Mouse (Mus musculus): ENCODE results near the gene Pbx1. TPM values are rescaled to one million over a fixed set of nuclear protein-coding genes. Genes with fewer than 3 reads are reported as not detected.
"Not testable (repeated sequence)": the region's sequence is repeated elsewhere in the genome, so short reads cannot be mapped to it uniquely, and the experiment has no call there.

Pbx1 gene
- 34.4 and 37.0 TPM in 2 replicates for polyA plus RNA-seq (2015; fragmentation: Nextera tagmentation; extraction: Ambion mirVana)

- H3K9me3 ChIP-seq; H3K36me3 ChIP-seq; H3K27me3 ChIP-seq; ATAC-seq (ENCODE audit: low read depth): not testable (repeated sequence)
- Histone ChIP-seq H3K9ac (peak within 1 kb of the TSS; percentile 98), H3K4me1 (replicated peaks) (peaks cover 21% of the 10 kb centered on the region), H3K27ac (replicated peaks) (peak within 1 kb of the TSS; percentile 98), H3K4me2 (peak within 1 kb of the TSS; percentile 75), H3K4me3 (peak within 1 kb of the TSS; percentile 91)
Measured at GRCm38 (mm10) chr1:168432232-168432280, at the start of gene Pbx1. Pbx1 (minus strand) TSS chr1:168432270.

DNA sequence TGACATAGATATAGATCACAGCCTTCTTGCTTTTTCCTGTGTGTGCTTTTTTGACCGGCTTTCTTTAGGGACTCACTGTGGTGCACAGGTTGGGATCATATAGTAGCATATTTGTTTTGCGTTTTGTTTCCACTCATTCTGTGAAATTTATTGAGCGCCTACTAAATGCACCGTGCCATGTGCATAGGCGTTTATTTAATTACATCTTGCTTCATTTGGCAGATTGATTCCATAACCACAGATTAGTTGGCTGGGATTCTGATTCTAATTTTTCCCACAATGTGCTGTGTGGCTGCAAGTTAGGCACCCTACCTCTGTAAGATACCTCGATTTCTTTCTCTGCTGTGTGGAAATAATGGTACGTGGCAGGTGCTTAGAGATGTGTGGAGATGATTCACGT is 47.6 kb upstream of the Pbx1 start:
- Histone ChIP-seq H3K4me3 (no peak overlapping the region), H3K4me2 (no peak overlapping the region), H3K27me3 (no peaks in the 10 kb centered on the region), H3K9ac (no peak overlapping the region), H3K9me3 (no peaks in the 10 kb centered on the region), H3K36me3 (no peaks in the 10 kb centered on the region), H3K27ac (replicated peaks) (no peak overlapping the region), H3K4me1 (replicated peaks) (peaks cover 17% of the 10 kb centered on the region)
- ATAC-seq (ENCODE audit: low read depth) = no peak
- WGBS = 79% methylated on average over 8 of the region's 8 CpGs

GRCm38 (mm10) chr1:168478829-168479228 is 46.8 kb upstream of the Pbx1 start:
- H3K4me3 ChIP-seq = no peak overlapping the region
- no peak for ATAC-seq (ENCODE audit: low read depth)
- no peak overlapping the region for H3K9ac ChIP-seq
- no peak overlapping the region for H3K4me2 ChIP-seq
- H3K27ac ChIP-seq (replicated peaks) = no peak overlapping the region
- peaks cover 25% of the 10 kb centered on the region for H3K4me1 ChIP-seq (replicated peaks)
- no peaks in the 10 kb centered on the region for H3K9me3 ChIP-seq
- no peaks in the 10 kb centered on the region for H3K27me3 ChIP-seq
- H3K36me3 ChIP-seq = no peaks in the 10 kb centered on the region
- WGBS = 73% methylated on average over 2 of the region's 2 CpGs

DNA sequence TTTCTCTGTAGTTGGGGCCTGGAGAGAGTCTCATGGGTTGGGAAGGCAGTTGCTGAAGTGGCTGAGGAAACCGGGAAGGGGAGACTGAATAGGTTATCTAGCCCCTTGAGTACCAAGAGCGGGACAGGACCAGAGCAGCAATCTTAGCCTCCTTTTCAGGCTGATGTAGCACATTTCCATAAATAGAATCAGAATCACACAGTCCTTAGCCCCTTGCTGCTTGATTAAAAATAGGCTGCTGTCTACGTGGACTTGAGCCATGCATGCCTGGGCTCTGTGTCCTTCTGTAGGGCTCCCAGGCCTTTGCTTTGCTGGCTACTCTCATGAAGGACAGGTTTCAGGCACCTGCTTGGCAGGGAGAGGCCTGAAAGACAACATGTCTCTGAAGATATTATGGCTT is 44.8 kb upstream of the Pbx1 start:
- Histone ChIP-seq H3K36me3 (no peaks in the 10 kb centered on the region), H3K9ac (no peak overlapping the region), H3K4me1 (replicated peaks) (peaks cover 39% of the 10 kb centered on the region), H3K4me2 (no peak overlapping the region), H3K9me3 (no peaks in the 10 kb centered on the region), H3K27ac (replicated peaks) (no peak overlapping the region; the same call in 1 of the 2 replicates), H3K4me3 (no peak overlapping the region), H3K27me3 (no peaks in the 10 kb centered on the region)
- no peak for ATAC-seq (ENCODE audit: low read depth)
- 58% methylated on average over 3 of the region's 3 CpGs for WGBS

DNA sequence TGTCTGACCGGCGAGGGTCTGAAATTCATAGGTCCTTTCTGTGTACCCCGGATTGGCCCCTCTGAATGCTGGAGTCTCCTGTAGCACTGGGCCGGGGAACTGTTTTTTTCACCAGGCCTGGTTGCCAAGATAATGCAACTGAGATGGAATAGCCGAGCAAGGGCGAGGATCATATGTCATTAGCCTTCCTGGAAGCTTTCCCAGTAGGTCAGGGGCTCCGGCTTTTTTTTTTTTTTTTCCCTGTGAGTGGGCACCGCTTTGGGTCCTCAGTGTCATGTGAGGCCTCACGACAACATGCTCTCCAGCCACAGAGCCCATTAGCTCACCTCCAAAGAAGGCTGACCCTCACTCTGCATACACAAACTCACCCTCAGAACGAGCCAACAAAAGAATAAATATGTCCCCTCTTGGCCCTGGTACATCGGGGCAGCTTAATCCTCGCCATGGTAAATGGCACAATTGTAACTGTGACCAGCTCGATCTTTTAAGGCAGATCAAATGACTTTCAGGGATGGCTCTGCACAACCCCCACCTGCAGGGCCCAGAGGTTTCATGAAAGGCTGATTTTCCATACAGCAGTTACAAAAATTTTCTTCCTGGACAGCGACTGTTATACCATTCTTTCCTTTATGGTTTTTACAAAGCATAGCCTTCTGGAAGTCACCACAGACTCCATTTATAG is 44.3 kb upstream of the Pbx1 start:
- H3K4me1 ChIP-seq (replicated peaks) = peaks cover 39% of the 10 kb centered on the region
- no peaks in the 10 kb centered on the region for H3K36me3 ChIP-seq
- H3K9ac ChIP-seq = no peak overlapping the region
- H3K4me2 ChIP-seq = no peak overlapping the region
- ATAC-seq (ENCODE audit: low read depth) = no peak
- peak overlapping the region; percentile 55 for H3K27ac ChIP-seq (replicated peaks)
- no peaks in the 10 kb centered on the region for H3K9me3 ChIP-seq
- 44% methylated on average over 14 of the region's 14 CpGs for WGBS
- H3K27me3 ChIP-seq = no peaks in the 10 kb centered on the region
- no peak overlapping the region for H3K4me3 ChIP-seq

DNA sequence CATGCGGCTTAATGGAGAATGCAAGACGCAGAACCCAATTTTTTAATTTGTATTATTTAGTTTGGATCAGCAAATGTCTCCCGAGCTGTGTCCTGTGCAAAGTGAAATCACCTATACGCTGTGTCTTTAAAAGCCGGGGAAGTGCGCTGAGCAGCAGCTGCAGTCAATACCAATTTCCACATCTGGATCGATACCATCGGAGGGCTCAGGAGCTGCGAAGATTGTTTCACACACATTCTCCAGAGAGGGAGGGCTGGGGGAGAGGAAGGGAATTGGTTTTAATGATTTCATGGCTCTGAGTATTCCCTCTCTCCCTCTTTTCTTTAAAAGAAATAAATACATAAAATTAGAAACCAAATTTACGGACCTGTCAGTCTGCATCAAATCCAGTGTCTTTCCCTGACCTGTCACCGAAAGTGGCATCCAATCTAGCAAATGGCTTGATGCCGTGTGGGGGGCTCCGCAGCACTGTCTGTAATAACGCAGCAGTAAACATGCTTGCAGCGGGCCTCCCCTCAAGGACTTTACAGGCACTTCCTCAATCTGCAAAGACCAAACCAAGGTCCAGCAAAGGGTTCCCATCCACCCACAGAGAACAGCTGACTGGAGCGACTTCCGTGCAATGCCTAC is 43.6 kb upstream of the Pbx1 start:
- H3K4me2 ChIP-seq = no peak overlapping the region
- H3K4me3 ChIP-seq = no peak overlapping the region
- no peaks in the 10 kb centered on the region for H3K9me3 ChIP-seq
- no peak overlapping the region for H3K9ac ChIP-seq
- 0 out of 2 replicates have a peak, but pooled peaks have one; percentile 45 for ATAC-seq (ENCODE audit: low read depth)
- 75% methylated on average over 17 of the region's 17 CpGs for WGBS
- no peaks in the 10 kb centered on the region for H3K27me3 ChIP-seq
- H3K27ac ChIP-seq (replicated peaks) = peak overlapping the region; percentile 55
- H3K4me1 ChIP-seq (replicated peaks) = peaks cover 39% of the 10 kb centered on the region
- no peaks in the 10 kb centered on the region for H3K36me3 ChIP-seq

DNA sequence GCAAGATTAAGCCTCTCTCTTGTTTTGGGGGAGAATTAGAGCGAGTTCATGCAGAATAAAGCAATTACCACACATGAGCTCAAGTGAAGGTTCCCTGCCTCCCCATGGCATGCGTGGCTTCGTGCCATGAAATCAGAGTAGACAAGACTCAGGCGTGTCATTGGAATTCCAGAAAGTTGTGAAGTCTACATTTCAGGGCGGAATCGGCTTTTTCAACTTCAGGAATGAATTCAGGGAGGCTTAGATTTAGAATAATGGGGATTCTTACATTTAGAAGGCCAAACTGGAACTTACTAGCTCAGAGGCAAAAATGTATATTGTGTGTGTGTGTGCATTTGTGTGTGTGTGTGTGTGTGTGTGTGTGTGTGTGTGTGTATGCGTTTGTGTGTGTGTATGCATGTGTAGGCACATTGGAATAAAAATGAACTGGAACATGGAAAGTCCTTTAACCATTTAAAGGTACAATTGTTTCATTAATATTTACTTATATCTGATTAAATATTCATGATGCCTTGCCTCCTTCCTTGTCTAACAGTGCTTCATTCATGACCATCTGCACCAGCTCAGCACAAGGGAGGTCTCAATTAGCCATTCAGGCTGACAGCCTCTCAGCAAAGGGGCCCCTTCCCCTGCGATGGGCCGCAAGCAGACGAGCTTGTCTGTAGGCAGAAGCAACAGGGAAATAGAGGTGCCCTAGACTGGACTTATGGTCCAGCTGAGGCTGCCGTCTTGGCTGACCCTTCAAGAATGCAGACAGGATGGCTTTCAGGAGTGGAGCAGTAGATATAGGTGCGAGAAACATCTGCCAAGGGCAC is 41.4 kb upstream of the Pbx1 start:
- WGBS = 21% methylated on average over 12 of the region's 12 CpGs
- Histone ChIP-seq H3K27me3 (no peaks in the 10 kb centered on the region), H3K9ac (no peak overlapping the region), H3K27ac (replicated peaks) (peak overlapping the region; percentile 25), H3K4me3 (no peak overlapping the region), H3K4me2 (peak overlapping the region; percentile 11), H3K4me1 (replicated peaks) (peaks cover 39% of the 10 kb centered on the region), H3K9me3 (no peaks in the 10 kb centered on the region), H3K36me3 (no peaks in the 10 kb centered on the region)
- peak; percentile 83 for ATAC-seq (ENCODE audit: low read depth)

- WGBS = 49% methylated on average over 6 of the region's 6 CpGs
- ATAC-seq (ENCODE audit: low read depth) = no peak
Measured at GRCm38 (mm10) chr1:168472545-168473254, 40.6 kb upstream of the Pbx1 start.

DNA sequence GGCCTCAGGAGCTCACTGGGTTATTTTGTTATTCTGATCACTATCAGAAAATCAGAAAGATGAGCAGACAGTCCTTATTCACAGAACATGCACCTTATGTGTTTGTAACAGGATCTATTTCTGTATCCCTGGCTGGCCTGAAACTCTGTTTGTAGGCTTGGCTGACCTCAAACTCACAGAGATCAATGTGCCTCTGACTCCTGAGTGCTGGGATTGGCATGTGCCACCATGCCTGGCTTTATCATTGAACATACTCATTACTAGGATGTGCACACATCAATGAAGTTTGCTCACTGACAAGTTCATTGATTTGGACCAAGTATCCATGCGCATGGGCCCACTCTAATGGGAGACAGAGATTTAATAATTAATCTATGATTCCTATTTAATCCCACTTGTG is 27.4 kb upstream of the Pbx1 start:
- Histone ChIP-seq H3K4me3 (no peak overlapping the region), H3K27me3 (no peaks in the 10 kb centered on the region), H3K9ac (no peak overlapping the region), H3K4me2 (no peak overlapping the region), H3K27ac (replicated peaks) (no peak overlapping the region), H3K4me1 (replicated peaks) (peaks cover 8% of the 10 kb centered on the region), H3K9me3 (no peaks in the 10 kb centered on the region), H3K36me3 (no peaks in the 10 kb centered on the region)
- WGBS = 90% methylated on average over 1 of the region's 1 CpGs
- no peak for ATAC-seq (ENCODE audit: low read depth)

More at GRCm38 (mm10) chr1:168472545-168473254, 40.6 kb upstream of the Pbx1 start:
- no peak overlapping the region for H3K9ac ChIP-seq
- H3K4me3 ChIP-seq = no peak overlapping the region
- H3K9me3 ChIP-seq = no peaks in the 10 kb centered on the region
- no peak overlapping the region; the same call in 1 of the 2 replicates for H3K27ac ChIP-seq (replicated peaks)
- H3K27me3 ChIP-seq = no peaks in the 10 kb centered on the region
- H3K4me1 ChIP-seq (replicated peaks) = peaks cover 39% of the 10 kb centered on the region
- H3K4me2 ChIP-seq = no peak overlapping the region
- H3K36me3 ChIP-seq = no peaks in the 10 kb centered on the region

GRCm38 (mm10) chr1:168457191-168457747 is 25.2 kb upstream of the Pbx1 start:
- Histone ChIP-seq H3K4me1 (replicated peaks) (peaks cover 8% of the 10 kb centered on the region), H3K36me3 (no peaks in the 10 kb centered on the region), H3K4me3 (no peak overlapping the region), H3K9me3 (no peaks in the 10 kb centered on the region), H3K4me2 (no peak overlapping the region), H3K27me3 (no peaks in the 10 kb centered on the region), H3K9ac (no peak overlapping the region), H3K27ac (replicated peaks) (no peak overlapping the region)
- 43% methylated on average over 7 of the region's 7 CpGs for WGBS
- ATAC-seq (ENCODE audit: low read depth) = no peak

DNA sequence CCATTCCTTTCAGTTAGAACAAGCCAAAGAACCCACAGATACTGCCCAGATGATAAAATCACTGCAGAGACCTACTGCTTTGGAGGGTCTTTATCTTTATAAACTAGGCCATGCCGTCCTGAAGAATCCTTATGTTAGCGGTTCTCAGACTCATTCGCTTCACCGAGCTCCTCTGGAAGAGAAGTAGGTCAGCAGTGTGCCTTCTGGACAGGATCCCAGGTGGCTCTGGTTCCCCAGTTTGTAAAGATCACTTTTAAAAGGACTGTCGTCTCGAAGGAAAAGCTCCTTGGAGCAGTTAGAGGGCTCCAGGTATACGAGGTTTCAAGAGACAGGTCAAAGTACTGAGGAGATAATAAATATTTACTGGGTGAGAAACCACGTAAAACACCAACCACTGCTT is 23.1 kb upstream of the Pbx1 start:
- Histone ChIP-seq H3K4me2 (no peak overlapping the region), H3K4me1 (replicated peaks) (peaks cover 8% of the 10 kb centered on the region), H3K9me3 (no peaks in the 10 kb centered on the region), H3K9ac (no peak overlapping the region), H3K4me3 (no peak overlapping the region), H3K36me3 (no peaks in the 10 kb centered on the region), H3K27me3 (no peaks in the 10 kb centered on the region), H3K27ac (replicated peaks) (no peak overlapping the region)
- no peak for ATAC-seq (ENCODE audit: low read depth)
- WGBS = 84% methylated on average over 8 of the region's 8 CpGs

- Histone ChIP-seq H3K27me3 (no peaks in the 10 kb centered on the region), H3K4me3 (no peak overlapping the region), H3K36me3 (no peaks in the 10 kb centered on the region), H3K9me3 (no peaks in the 10 kb centered on the region), H3K4me1 (replicated peaks) (peaks cover 5% of the 10 kb centered on the region), H3K4me2 (no peak overlapping the region), H3K9ac (no peak overlapping the region), H3K27ac (replicated peaks) (no peak overlapping the region)
- WGBS = 97% methylated on average over 3 of the region's 3 CpGs
- ATAC-seq (ENCODE audit: low read depth) = no peak
Measured at GRCm38 (mm10) chr1:168433671-168434070, 1.6 kb upstream of the Pbx1 start.
